Mouse (Mus musculus) liver, embryonic 11.5 days (tissue): Measurements from ENCODE around the gene Anxa11. TPM values are rescaled to one million over a fixed set of nuclear protein-coding genes. Genes with fewer than 3 reads are reported as not detected.
"Not testable (repeated sequence)": the region's sequence is repeated elsewhere in the genome, so short reads cannot be mapped to it uniquely, and the experiment has no call there.

ENCODE experiments used
- ATAC-seq: fragments of 200-750 bp; cut with Nextera tagmentation; replicated peaks from 2 replicates; pipeline ENCODE4 v1.8.0; 2017; ENCODE audit warnings: moderate number of reproducible peaks, mild to moderate bottlenecking, moderate TSS enrichment, moderate library complexity; ENCODE audit not compliant: low FRiP score
- DNase-seq: peaks from one replicate; pipeline ENCODE4 v3.0.0-alpha.2; 2017; ENCODE audit warnings: low spot score
- H3K27ac ChIP-seq: fragments of 300-500 bp; sonication (generic); 2 replicates; pipeline ENCODE4 v1.5.1; 2014; ENCODE audit warnings: mild to moderate bottlenecking, low read depth, low read length, control low read depth
- H3K27me3 ChIP-seq: fragments of 300-500 bp; sonication (generic); replicated peaks from 2 replicates; pipeline ENCODE4 v1.6.1; 2014; ENCODE audit warnings: low read length, mixed read lengths; ENCODE audit not compliant: control insufficient read depth, insufficient read depth
- H3K36me3 ChIP-seq: fragments of 300-500 bp; sonication (generic); 2 replicates; pipeline ENCODE4 v1.6.1; 2014; ENCODE audit warnings: mild to moderate bottlenecking, low read length, moderate library complexity, mixed read lengths; ENCODE audit not compliant: control insufficient read depth, insufficient read depth
- H3K4me1 ChIP-seq: fragments of 300-500 bp; sonication (generic); replicated peaks from 2 replicates; pipeline ENCODE4 v1.6.1; 2014; ENCODE audit warnings: low read length, mixed read lengths; ENCODE audit not compliant: control insufficient read depth, insufficient read depth
- H3K4me2 ChIP-seq: fragments of 300-500 bp; sonication (generic); 2 replicates; pipeline ENCODE4 v1.6.1; 2014; ENCODE audit warnings: mild to moderate bottlenecking, control low read depth, moderate library complexity
- H3K4me3 ChIP-seq: fragments of 300-500 bp; sonication (generic); 2 replicates; pipeline ENCODE4 v1.5.1; 2014; ENCODE audit warnings: low read depth, low read length, control low read depth
- H3K9ac ChIP-seq: fragments of 300-500 bp; sonication (generic); 2 replicates; pipeline ENCODE4 v1.6.1; 2014; ENCODE audit warnings: low read depth, low read length, control low read depth
- H3K9me3 ChIP-seq: fragments of 300-500 bp; sonication (generic); 2 replicates; pipeline ENCODE4 v1.6.1; 2016; ENCODE audit warnings: low read length, inconsistent platforms, mixed read lengths; ENCODE audit not compliant: control insufficient read depth
- WGBS: fragments of 180-500 bp; shearing (Covaris S2); extraction: QIAGEN DNeasy Blood & Tissue Kit; methylation state at CpG from one replicate; pipeline ENCODE4 v1.1.7; 2014; 5-methylcytosine and 5-hydroxymethylcytosine counted together
- polyA plus RNA-seq: library from polyadenylated mRNA; unstranded; fragments of >200 nt; fragmentation: Nextera tagmentation; extraction: Ambion mirVana; gene quantifications from 2 replicates; pipeline ENCODE4 v1.2.1, GENCODE M21; 2014

Gene Anxa11
- polyA plus RNA-seq, 1 experiment from 2014 or later: 13.1 TPM

DNA sequence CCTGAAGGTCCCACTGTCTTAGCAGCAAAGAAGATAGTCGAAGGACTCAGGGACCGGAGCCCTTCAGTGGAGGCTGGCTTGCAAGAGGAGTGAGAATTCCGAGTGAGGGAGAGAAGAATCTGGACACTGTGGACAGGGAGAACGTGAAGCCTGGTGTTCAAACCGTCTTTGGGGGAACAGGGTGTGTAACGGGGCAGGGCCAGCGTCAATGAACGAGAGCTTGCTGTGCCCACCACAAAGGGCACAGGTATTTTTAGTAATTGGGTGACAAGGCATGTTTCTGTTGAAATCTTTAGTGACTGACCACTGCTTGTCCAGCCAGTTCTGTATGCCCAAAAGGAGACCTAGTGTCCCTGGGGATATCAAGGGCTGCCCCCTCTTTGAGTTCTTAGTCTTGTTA is 4.6 kb downstream of the Anxa11 start:
- Histone ChIP-seq H3K4me2 (no peak overlapping the region), H3K9ac (no peak overlapping the region), H3K4me3 (no peak overlapping the region), H3K4me1 (peaks cover 15% of the 10 kb centered on the region; the same call in 1 of the 2 replicates), H3K9me3 (no peaks in the 10 kb centered on the region), H3K27ac (no peak overlapping the region), H3K27me3 (peaks cover 6% of the 10 kb centered on the region; the same call in 1 of the 2 replicates), H3K36me3 (no peaks in the 10 kb centered on the region)
- no peak for DNase-seq
- ATAC-seq: no peak
- WGBS: 81% methylated on average over 8 of the region's 8 CpGs

- Histone ChIP-seq H3K9ac (no peak overlapping the region), H3K9me3 (no peaks in the 10 kb centered on the region), H3K4me1 (peaks cover 12% of the 10 kb centered on the region; the same call in 1 of the 2 replicates), H3K27me3 (peaks cover 5% of the 10 kb centered on the region; the same call in 1 of the 2 replicates), H3K4me3 (no peak overlapping the region), H3K36me3 (no peaks in the 10 kb centered on the region), H3K4me2 (no peak overlapping the region), H3K27ac (no peak overlapping the region)
- WGBS: 32% methylated on average over 9 of the region's 9 CpGs
- no peak for ATAC-seq
- DNase-seq: no peak
Measured at GRCm38 (mm10) chr14:25847660-25848059, 5.7 kb downstream of the Anxa11 start.

GRCm38 (mm10) chr14:25848237-25848636 is 6.3 kb downstream of the Anxa11 start:
- ATAC-seq (no peak), DNase-seq (no peak)
- peaks cover 10% of the 10 kb centered on the region; the same call in 1 of the 2 replicates for H3K4me1 ChIP-seq
- H3K4me2 ChIP-seq: no peak overlapping the region
- 84% methylated on average over 6 of the region's 6 CpGs for WGBS
- H3K9me3 ChIP-seq: no peaks in the 10 kb centered on the region
- H3K27ac ChIP-seq: no peak overlapping the region
- no peaks in the 10 kb centered on the region for H3K36me3 ChIP-seq
- H3K9ac ChIP-seq: no peak overlapping the region
- H3K4me3 ChIP-seq: no peak overlapping the region
- no peaks in the 10 kb centered on the region for H3K27me3 ChIP-seq

DNA sequence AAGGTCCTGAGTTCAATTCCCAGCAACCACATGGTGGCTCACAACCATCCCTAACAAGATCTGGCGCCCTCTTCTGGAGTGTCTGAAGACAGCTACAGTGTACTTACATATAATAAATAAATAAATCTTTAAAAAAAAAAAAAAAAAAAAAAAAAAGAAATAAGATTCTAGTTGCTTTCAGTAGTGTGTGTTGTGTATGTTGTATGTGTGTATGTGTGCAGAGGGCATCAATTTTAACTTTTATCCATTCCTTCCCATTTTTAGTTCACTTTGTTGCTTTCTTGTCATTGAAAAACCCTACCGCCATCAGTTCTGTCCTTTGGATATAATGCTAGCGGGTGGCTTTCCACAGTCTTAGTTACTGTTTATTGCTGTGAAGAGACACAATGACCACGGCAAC is 6.8 kb downstream of the Anxa11 start:
- not testable (repeated sequence) for H3K36me3 ChIP-seq, H3K27me3 ChIP-seq, H3K9me3 ChIP-seq, H3K4me2 ChIP-seq, H3K4me3 ChIP-seq, H3K4me1 ChIP-seq, H3K9ac ChIP-seq, H3K27ac ChIP-seq, DNase-seq, ATAC-seq
- WGBS: 90% methylated on average over 3 of the region's 4 CpGs

GRCm38 (mm10) chr14:25850433-25850832 is 8.5 kb downstream of the Anxa11 start:
- Histone ChIP-seq H3K4me3 (no peak overlapping the region), H3K36me3 (no peaks in the 10 kb centered on the region), H3K27ac (no peak overlapping the region), H3K9me3 (no peaks in the 10 kb centered on the region), H3K4me1 (peaks cover 14% of the 10 kb centered on the region; the same call in 1 of the 2 replicates), H3K27me3 (no peaks in the 10 kb centered on the region), H3K4me2 (no peak overlapping the region), H3K9ac (no peak overlapping the region)
- DNase-seq (no peak), ATAC-seq (no peak)
- WGBS: 94% methylated on average over 2 of the region's 2 CpGs

GRCm38 (mm10) chr14:25851189-25851588 is 9.2 kb downstream of the Anxa11 start:
- DNase-seq (no peak), ATAC-seq (no peak)
- Histone ChIP-seq H3K4me2 (no peak overlapping the region), H3K27me3 (no peaks in the 10 kb centered on the region), H3K9ac (no peak overlapping the region), H3K4me1 (peaks cover 15% of the 10 kb centered on the region; the same call in 1 of the 2 replicates), H3K9me3 (no peaks in the 10 kb centered on the region), H3K4me3 (no peak overlapping the region), H3K36me3 (no peaks in the 10 kb centered on the region), H3K27ac (no peak overlapping the region)
- 77% methylated on average over 6 of the region's 6 CpGs for WGBS

DNA sequence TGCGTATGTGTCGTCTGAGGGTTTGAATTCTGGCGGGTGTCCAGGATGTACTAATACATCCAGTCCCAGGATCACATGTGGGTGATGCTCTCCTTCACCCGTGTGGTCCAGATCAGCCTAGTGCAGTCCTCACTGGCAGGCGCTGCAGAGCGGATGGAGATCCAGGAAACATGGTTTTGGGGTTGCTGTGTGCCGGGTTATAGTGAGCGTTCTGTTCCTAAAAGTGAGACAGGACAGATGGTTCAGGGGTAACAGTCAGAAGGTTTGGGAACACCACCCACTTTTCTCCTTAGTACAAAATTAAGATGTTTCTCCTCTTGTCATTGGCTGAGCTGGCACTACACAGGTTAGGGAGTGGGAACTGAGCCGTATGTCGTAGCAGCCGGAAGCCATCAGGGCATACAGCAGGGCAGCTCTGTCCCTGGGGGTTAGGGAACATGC is 10.2 kb downstream of the Anxa11 start:
- Histone ChIP-seq H3K27ac (no peak overlapping the region), H3K36me3 (no peaks in the 10 kb centered on the region), H3K27me3 (no peaks in the 10 kb centered on the region), H3K9me3 (no peaks in the 10 kb centered on the region), H3K4me1 (peaks cover 16% of the 10 kb centered on the region), H3K4me3 (no peak overlapping the region), H3K9ac (no peak overlapping the region), H3K4me2 (no peak overlapping the region)
- no peak for ATAC-seq
- WGBS: 85% methylated on average over 11 of the region's 11 CpGs
- DNase-seq: no peak

GRCm38 (mm10) chr14:25853295-25853694 is 11.3 kb downstream of the Anxa11 start:
- Histone ChIP-seq H3K9ac (no peak overlapping the region), H3K27ac (no peak overlapping the region), H3K4me3 (no peak overlapping the region), H3K9me3 (no peaks in the 10 kb centered on the region), H3K4me1 (peaks cover 24% of the 10 kb centered on the region), H3K36me3 (no peaks in the 10 kb centered on the region), H3K27me3 (no peaks in the 10 kb centered on the region), H3K4me2 (no peak overlapping the region)
- DNase-seq (no peak), ATAC-seq (no peak)
- 81% methylated on average over 6 of the region's 6 CpGs for WGBS

DNA sequence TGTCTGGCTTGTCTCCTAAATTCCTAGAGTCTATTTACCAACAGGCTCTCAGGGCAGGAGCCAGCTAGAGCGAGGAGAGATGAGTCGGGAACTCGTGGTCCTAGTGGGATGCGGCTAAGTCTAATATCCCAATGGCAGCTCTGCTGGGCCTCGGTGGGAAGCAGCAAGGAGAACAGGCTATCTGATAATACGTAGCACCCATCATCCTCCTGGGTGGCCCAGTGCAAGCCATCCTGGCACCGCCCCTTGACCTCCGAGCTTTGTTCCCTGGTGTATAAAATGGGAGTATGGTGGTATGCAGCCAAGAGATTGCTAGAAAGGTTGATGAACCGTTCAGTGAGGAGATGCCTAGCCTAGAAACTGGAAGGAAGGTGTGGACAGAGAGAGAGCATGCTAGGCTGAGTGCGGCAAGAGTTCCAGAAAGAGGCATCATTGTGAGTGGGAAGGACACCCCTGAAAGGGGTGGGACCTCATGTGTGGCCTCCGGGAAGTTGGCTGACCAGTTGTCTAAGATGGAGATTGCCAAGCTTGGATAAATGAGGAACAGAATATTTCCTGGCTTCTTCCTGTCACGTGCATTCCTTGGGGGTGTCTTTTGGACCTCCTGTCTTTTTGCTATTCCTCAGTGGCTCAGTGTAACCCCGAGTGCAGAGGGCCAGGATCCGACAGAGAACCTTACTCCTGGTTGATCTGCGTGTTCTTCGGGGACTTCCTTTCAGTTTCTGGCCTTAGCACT is 11.9 kb downstream of the Anxa11 start:
- no peaks in the 10 kb centered on the region for H3K9me3 ChIP-seq
- H3K27me3 ChIP-seq: no peaks in the 10 kb centered on the region
- H3K4me1 ChIP-seq: peaks cover 25% of the 10 kb centered on the region
- no peak overlapping the region for H3K9ac ChIP-seq
- no peak overlapping the region for H3K4me3 ChIP-seq
- ATAC-seq: no peak
- no peak overlapping the region for H3K4me2 ChIP-seq
- WGBS: 80% methylated on average over 16 of the region's 16 CpGs
- H3K27ac ChIP-seq: no peak overlapping the region
- no peaks in the 10 kb centered on the region for H3K36me3 ChIP-seq
- no peak for DNase-seq
